Mouse (Mus musculus) hindbrain, embryonic 15.5 days (tissue): ENCODE measurements around the gene 5730596B20Rik. TPM values are rescaled to one million over a fixed set of nuclear protein-coding genes. Genes with fewer than 3 reads are reported as not detected.

ENCODE experiments used
- ATAC-seq: fragments of 200-750 bp; cut with Nextera tagmentation; 2 replicates; pipeline ENCODE4 v1.8.0; 2017; ENCODE audit warnings: low read depth, moderate number of reproducible peaks, moderate TSS enrichment; ENCODE audit not compliant: low FRiP score
- H3K27ac ChIP-seq: fragments of 300-500 bp; sonication (generic); replicated peaks from 2 replicates; pipeline ENCODE4 v1.5.1; 2015; ENCODE audit warnings: mild to moderate bottlenecking, inconsistent platforms
- H3K27me3 ChIP-seq: fragments of 300-500 bp; sonication (generic); 2 replicates; pipeline ENCODE4 v1.6.1; 2015; ENCODE audit warnings: control low read depth, inconsistent platforms
- H3K36me3 ChIP-seq: fragments of 300-500 bp; sonication (generic); 2 replicates; pipeline ENCODE4 v1.6.1; 2015; ENCODE audit warnings: control low read depth, inconsistent platforms
- H3K4me1 ChIP-seq: fragments of 300-500 bp; sonication (generic); replicated peaks from 2 replicates; pipeline ENCODE4 v1.6.1; 2015; ENCODE audit warnings: control low read depth, inconsistent platforms
- H3K4me2 ChIP-seq: fragments of 300-500 bp; sonication (generic); 2 replicates; pipeline ENCODE4 v1.6.1; 2015; ENCODE audit warnings: moderate library complexity, mild to moderate bottlenecking, inconsistent platforms
- H3K4me3 ChIP-seq: fragments of 300-500 bp; sonication (generic); 2 replicates; pipeline ENCODE4 v1.5.1; 2015; ENCODE audit warnings: mild to moderate bottlenecking, inconsistent platforms
- H3K9ac ChIP-seq: fragments of 300-500 bp; sonication (generic); 2 replicates; pipeline ENCODE4 v1.6.1; 2015; ENCODE audit warnings: inconsistent platforms
- H3K9me3 ChIP-seq: fragments of 300-500 bp; sonication (generic); 2 replicates; pipeline ENCODE4 v1.6.1; 2016; ENCODE audit warnings: control low read depth, inconsistent platforms
- WGBS: fragments of 180-500 bp; shearing (Covaris S2); methylation state at CpG from one replicate; pipeline ENCODE4 v1.1.7; 2015; 5-methylcytosine and 5-hydroxymethylcytosine counted together
- polyA plus RNA-seq: library from polyadenylated mRNA; unstranded; fragments of >200 nt; fragmentation: Nextera tagmentation; extraction: Ambion mirVana; gene quantifications from 2 replicates; pipeline ENCODE4 v1.2.1, GENCODE M21; 2015

The 5730596B20Rik gene
- polyA plus RNA-seq, 1 experiment from 2014 or later, result 4.3 TPM

DNA sequence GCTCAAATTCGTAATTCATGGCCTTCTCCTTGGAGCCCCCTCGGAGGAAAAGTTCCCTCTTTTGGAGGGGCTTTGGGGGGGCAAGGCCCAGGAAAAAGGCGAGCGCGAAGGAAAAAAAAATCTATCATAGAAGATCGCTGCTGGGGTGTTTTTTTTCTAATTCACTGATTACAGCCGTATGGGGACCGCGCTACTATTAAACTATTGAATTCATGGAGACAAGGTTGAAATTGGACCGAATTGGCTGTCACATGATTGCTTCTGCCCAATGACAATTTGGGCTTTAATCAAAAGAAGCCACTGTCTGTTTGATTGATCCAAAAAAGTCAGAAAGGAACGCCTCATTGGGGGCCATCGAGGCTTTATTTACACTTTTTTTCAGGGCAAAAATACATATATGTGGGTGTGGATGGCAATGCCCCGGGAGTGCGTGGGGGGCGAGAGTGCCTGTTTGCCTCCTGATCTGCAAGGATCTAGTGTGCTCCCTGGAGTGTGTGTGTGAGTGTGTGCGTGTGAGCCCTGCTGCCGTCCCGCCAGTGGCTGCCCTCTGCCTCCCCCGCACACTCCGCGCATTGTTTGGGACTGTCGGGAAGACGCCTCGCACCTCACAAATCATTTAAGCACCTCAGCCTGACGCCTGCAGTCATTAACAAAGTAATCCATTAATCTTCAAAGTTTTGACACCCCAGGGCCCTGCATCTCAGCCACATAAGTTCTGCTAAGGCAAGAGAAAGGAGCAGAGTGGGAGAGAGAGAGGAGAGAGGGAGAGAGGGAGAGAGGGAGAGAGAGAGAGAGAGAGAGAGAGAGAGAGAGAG, 12.5 kb upstream of the 5730596B20Rik start, which contains the start of gene Hoxa2:
Gene Hoxa2 (minus strand): TSS at position 206 of the 815 bp plus-strand sequence.
- Histone ChIP-seq H3K4me3 (peak within 1 kb of the TSS; percentile 87), H3K9me3 (no peaks in the 10 kb centered on the region), H3K36me3 (no peaks in the 10 kb centered on the region), H3K27ac (peak within 1 kb of the TSS; percentile 95), H3K9ac (peak within 1 kb of the TSS; percentile 68), H3K4me2 (peak within 1 kb of the TSS; percentile 97), H3K4me1 (peaks cover 11% of the 10 kb centered on the region), H3K27me3 (0 out of 2 replicates have a peak, but pooled peaks cover 2% of the 10 kb centered on the region)
- 2% methylated on average over 25 of the region's 25 CpGs for WGBS
- ATAC-seq, result peak; percentile 74

DNA sequence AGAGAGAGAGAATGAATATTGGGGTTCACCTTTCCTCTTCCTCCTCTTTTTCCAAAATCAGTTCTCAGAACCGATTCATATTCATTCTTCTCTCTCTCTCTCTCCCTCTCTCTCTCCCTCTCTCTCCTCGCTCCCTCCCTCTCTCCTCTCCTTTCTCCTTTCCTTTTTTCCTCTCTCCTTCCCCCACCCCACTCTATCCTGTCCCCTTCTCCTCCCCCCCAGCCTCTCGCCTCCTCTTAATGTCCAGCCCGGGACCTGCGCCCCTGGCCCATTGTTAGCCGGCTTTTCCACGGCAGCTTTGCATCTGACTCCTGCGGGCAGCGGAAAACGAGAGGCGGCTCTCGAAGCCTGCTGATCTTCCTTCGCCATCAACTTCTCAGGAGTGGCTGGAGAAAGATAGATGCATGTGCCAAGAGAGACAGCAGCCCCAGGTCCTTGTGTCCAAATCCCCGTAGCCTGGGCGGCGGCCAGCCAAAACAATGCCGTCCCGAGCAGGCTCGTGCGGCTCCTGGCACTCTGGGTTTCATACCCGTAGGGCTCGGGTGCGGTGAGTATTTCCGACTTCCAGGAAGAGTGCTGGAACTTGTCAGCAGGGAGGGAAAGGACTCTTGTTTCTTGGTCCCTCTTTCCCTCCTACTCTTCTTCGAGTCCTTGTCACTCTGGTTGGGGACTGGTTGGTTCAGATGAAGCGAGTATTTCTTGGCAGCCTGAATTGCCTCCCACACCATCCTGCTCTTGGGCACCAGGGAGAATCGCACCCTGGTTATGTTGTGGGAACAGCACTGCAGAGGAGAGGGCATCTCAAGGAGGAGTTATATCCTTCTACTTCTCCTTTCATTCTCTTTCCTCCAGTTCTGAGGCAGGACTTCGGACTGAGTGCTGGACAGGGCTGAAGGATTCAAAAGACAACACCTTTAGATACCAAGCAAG, 11.6 kb upstream of the 5730596B20Rik start:
- no peak for ATAC-seq
- WGBS, result under 1% methylated on average over 28 of the region's 28 CpGs
- H3K4me2 ChIP-seq, result peak overlapping the region; percentile 97
- peaks cover 12% of the 10 kb centered on the region for H3K4me1 ChIP-seq
- peak overlapping the region; percentile 95 for H3K27ac ChIP-seq
- H3K9me3 ChIP-seq, result no peaks in the 10 kb centered on the region
- peak overlapping the region; percentile 68 for H3K9ac ChIP-seq
- H3K4me3 ChIP-seq, result peak overlapping the region; percentile 87
- H3K36me3 ChIP-seq, result no peaks in the 10 kb centered on the region
- H3K27me3 ChIP-seq, result peaks cover 5% of the 10 kb centered on the region; the same call in 1 of the 2 replicates

DNA sequence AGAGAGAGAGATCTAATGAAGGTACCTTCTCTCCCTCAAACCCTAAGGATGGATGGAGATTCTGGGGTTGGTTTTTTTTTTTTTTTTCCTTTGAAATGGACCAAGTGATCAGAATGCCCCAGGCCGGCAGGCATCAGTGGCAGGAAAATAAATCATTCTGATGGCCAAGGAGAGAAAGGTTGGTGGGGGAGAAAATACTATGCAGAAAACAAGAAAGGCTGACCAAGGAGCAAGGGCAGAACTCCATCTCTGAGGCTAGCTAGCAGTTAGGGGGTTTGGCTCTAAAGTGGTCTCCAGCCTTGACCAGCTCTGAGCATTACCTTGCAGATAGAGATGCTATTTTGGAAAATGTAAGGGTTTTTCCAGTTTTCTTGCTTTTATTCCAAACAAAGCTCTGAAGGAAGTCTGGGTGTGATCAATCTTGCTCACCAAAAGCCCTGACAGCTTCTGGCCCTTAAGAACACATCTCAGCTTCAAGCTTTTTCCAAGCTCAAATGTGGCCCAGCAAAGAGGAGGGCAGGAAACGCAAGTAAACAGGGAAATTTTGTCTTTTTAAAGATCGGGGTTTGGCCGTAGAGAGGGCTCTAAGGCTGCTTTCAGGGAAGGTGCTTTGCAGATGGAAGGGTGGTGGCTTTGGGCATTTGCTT, 10.7 kb upstream of the 5730596B20Rik start:
- Histone ChIP-seq H3K4me2 (peak overlapping the region; percentile 97), H3K9ac (peak overlapping the region; percentile 68), H3K27ac (peak overlapping the region; percentile 95), H3K4me3 (peak overlapping the region; percentile 87), H3K27me3 (peaks cover 11% of the 10 kb centered on the region; the same call in 1 of the 2 replicates), H3K4me1 (peaks cover 20% of the 10 kb centered on the region), H3K9me3 (no peaks in the 10 kb centered on the region), H3K36me3 (no peaks in the 10 kb centered on the region)
- 4% methylated on average over 4 of the region's 4 CpGs for WGBS
- no peak for ATAC-seq

DNA sequence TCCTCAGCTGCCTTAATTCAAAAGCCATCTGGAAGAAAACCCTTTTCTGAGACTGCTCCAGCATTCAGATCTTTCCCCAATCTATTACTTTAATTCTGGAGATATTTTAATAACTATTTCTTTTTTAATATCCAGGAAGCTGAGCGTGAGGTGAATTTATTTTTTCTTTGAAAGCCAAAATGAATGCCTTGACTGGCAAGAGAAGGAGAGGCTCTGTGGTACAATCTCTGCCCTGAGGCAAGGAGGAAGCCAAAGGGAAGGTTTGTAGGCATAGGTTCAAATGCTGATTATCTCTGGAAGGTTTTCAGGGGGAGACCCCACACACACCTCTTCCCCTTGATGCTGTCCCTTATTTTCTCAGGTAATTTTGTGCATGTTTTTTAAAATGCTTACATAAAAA, 10.1 kb upstream of the 5730596B20Rik start:
- ATAC-seq, result no peak
- Histone ChIP-seq H3K27me3 (peaks cover 11% of the 10 kb centered on the region; the same call in 1 of the 2 replicates), H3K4me1 (peaks cover 26% of the 10 kb centered on the region), H3K27ac (peak overlapping the region; percentile 95), H3K4me2 (peak overlapping the region; percentile 97), H3K9me3 (no peaks in the 10 kb centered on the region), H3K9ac (peak overlapping the region; percentile 68), H3K36me3 (no peaks in the 10 kb centered on the region), H3K4me3 (peak overlapping the region; percentile 87)
- WGBS, result 6% methylated on average over 1 of the region's 1 CpGs

DNA sequence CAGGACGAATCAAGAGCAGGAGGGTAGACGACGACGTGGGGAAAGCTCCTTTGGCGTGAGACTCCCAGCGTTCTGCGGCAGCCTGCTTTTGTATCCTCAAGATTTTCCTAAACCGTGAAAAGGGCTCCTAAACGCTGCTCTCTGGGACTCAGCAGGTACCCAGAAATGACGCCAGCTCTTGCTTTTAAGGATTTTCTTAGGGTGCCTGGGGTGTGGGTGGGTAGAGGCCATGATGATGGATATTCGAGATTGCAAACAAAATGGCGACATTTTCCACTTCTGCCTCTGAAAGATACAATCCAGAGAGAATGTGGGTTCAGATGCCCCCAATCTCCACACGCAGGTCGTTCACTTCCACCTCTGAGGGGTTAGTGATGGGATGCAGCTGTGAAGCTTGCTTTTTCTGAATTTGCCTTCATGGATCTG, 9.5 kb upstream of the 5730596B20Rik start:
- H3K4me2 ChIP-seq, result peak overlapping the region; percentile 97
- peak overlapping the region; percentile 87 for H3K4me3 ChIP-seq
- peaks cover 31% of the 10 kb centered on the region for H3K4me1 ChIP-seq
- peak overlapping the region; percentile 68 for H3K9ac ChIP-seq
- peaks cover 14% of the 10 kb centered on the region; the same call in 1 of the 2 replicates for H3K27me3 ChIP-seq
- 2% methylated on average over 14 of the region's 14 CpGs for WGBS
- ATAC-seq, result no peak
- peak overlapping the region; percentile 95 for H3K27ac ChIP-seq
- no peaks in the 10 kb centered on the region for H3K9me3 ChIP-seq
- H3K36me3 ChIP-seq, result no peaks in the 10 kb centered on the region

DNA sequence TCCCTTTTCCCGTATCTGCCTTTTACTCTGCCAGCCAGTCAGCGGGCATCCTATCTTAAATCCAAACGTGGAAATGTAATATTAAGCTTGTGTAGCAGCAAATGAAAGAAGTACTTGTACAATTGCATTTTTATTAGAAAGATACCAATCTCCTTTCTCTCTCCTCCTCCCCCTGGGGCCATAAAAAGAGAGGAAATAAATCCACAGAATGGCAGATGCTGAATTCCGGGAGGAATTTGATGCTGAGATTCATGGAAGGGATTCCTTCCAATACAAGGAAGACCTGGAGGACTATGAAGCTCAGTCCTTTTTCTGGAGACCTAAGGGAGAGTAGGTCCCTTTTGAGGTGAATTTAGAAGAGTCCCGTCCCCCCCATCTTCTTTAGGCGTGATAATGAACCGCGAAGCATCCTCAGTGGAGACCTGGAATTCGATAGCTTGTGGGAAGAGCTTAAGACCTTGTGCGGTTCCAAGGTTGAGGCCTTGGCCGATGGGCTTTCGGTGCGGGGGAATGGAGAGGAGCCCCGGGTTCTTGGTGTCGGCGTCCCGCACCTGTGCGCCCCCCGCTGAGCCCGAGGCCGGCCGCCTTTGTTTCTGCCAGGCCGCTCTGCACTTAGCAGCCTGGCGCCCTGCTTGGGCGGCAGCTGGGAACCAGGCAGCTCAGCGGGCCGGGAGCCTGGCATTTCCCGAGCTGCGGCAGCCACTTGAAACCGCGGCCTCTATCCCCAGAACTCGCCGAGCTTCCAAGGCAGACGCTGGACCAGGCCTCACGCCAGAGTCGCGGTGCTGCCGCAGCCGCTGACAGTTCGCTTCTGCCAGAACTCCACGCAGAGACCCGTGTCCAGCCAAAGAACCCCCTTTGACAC, 8.9 kb upstream of the 5730596B20Rik start:
- Histone ChIP-seq H3K4me1 (peaks cover 34% of the 10 kb centered on the region), H3K27me3 (peaks cover 12% of the 10 kb centered on the region; the same call in 1 of the 2 replicates), H3K4me2 (peak overlapping the region; percentile 97), H3K36me3 (no peaks in the 10 kb centered on the region), H3K27ac (peak overlapping the region; percentile 95), H3K9me3 (no peaks in the 10 kb centered on the region), H3K4me3 (peak overlapping the region; percentile 87), H3K9ac (peak overlapping the region; percentile 68)
- WGBS, result 2% methylated on average over 42 of the region's 42 CpGs
- ATAC-seq, result no peak

DNA sequence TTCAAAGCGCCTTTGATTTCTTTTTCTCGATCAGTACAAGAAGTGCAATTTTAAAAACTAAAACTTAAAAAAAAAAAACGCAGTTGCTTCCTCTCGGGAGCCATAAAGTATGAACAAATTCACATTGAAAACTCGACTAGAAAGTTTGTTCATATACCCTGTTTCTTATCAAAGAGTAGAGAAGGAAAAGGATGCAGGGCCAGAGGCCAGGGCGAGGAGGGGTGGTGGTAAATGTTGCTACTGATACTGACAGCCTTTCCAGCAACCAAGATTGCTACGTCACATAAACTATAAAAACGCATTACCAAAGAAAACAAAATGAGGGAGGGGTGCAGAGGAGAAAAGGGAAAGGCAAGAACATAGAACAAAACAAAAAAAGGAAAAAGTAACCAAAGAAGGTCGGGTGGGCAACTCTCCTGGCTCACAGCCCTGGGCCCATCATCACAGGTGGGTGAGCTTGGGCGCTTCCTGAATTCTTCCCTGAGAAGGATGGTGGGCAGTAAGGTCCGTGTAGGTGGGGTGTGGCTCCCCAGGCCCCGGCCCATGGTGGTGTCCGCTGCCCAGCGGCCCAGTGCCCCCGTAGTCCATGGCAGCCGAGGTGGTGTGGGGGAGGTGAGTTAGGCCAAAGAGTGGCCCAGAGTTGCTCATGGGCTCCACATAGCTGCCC, 7.7 kb upstream of the 5730596B20Rik start:
- peak overlapping the region; percentile 68 for H3K9ac ChIP-seq
- no peaks in the 10 kb centered on the region for H3K9me3 ChIP-seq
- H3K4me2 ChIP-seq, result peak overlapping the region; percentile 97
- no peaks in the 10 kb centered on the region for H3K36me3 ChIP-seq
- H3K27me3 ChIP-seq, result peaks cover 12% of the 10 kb centered on the region; the same call in 1 of the 2 replicates
- H3K4me1 ChIP-seq, result peaks cover 37% of the 10 kb centered on the region
- ATAC-seq, result no peak
- peak overlapping the region; percentile 51 for H3K4me3 ChIP-seq
- peak overlapping the region; percentile 95 for H3K27ac ChIP-seq
- WGBS, result 7% methylated on average over 16 of the region's 16 CpGs

DNA sequence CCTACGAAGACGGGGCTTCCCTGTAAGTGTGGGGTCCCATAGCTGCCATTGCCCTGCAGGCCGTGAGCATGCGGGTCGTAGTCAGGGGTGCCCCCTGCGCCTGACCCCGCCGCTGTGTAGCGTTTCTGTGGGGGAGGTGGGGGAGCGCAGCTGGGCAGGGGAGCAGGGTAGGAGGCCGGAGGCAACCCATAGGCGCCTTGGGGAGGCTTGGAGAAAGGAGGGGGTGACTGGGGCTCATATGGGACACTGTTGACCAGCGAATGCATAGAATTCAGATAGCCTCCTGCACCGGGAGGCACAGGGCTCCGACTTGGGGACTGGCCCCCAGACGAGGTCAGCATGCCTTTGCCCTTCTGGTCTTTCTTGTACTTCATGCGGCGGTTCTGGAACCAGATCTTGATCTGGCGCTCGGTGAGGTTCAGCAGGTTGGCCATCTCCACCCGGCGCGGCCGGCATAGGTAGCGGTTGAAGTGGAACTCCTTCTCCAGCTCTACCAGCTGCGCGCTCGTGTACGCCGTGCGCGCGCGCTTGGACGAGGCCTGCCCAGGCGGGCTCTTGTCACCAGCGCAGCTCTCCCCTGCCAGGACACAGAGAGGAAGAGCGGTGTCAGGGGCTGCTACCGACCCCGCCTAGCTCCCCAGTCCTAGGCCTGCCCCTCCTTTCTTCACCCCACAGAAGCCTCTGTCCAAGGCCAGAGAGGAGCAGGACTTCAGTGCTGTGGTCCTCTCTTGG, 7.0 kb upstream of the 5730596B20Rik start:
- H3K4me2 ChIP-seq, result peak overlapping the region; percentile 97
- no peaks in the 10 kb centered on the region for H3K36me3 ChIP-seq
- WGBS, result under 1% methylated on average over 40 of the region's 40 CpGs
- peaks cover 37% of the 10 kb centered on the region for H3K4me1 ChIP-seq
- peak overlapping the region; percentile 68 for H3K9ac ChIP-seq
- peak overlapping the region; percentile 51 for H3K4me3 ChIP-seq
- 0 out of 2 replicates have a peak, but pooled peaks have one; percentile 2 for ATAC-seq
- peaks cover 12% of the 10 kb centered on the region; the same call in 1 of the 2 replicates for H3K27me3 ChIP-seq
- H3K27ac ChIP-seq, result peak overlapping the region; percentile 95
- no peaks in the 10 kb centered on the region for H3K9me3 ChIP-seq

DNA sequence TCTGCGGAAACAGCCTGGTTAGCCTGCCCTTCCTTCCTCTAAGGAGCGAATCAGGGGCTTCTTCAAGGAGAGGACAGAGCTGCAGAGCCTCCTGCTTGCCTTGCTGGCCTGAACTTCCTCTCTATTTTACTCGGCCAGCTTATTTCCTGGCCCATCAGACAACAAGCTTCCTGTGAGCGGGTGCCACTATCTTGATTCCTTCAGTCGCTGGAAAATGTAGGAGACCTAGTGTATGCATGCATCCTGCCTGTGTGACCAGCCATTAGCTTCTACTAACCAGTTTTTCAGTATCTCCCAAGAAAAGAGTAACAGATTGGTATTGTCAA, 6.4 kb upstream of the 5730596B20Rik start:
- Histone ChIP-seq H3K4me3 (peak overlapping the region; percentile 51), H3K4me1 (peaks cover 37% of the 10 kb centered on the region), H3K9me3 (no peaks in the 10 kb centered on the region), H3K9ac (peak overlapping the region; percentile 68), H3K27me3 (peaks cover 12% of the 10 kb centered on the region; the same call in 1 of the 2 replicates), H3K36me3 (no peaks in the 10 kb centered on the region), H3K4me2 (peak overlapping the region; percentile 97), H3K27ac (peak overlapping the region; percentile 95)
- ATAC-seq, result no peak
- WGBS, result 7% methylated on average over 5 of the region's 5 CpGs

DNA sequence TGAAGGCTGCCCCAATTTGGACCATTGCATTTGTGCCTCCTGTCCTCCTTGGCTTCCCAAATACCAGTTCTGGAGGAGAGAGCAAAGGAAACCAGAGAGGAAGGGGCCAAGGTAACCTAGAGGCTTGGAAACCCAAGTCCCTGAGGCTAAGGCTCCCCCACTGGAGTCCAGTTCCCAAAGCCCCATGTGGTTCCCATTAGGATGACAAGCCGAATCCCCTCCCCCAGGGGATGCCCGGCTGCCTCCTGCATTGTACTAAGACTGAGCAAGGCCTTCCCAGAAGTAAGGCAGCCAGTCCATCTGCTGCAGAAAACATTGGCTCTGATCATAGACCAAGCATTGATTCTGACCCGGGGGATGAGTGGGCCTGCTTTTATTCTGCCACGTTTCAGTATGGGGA, 6.0 kb upstream of the 5730596B20Rik start:
- peak overlapping the region; percentile 97 for H3K4me2 ChIP-seq
- H3K27ac ChIP-seq, result peak overlapping the region; percentile 95
- 7% methylated on average over 4 of the region's 4 CpGs for WGBS
- H3K9ac ChIP-seq, result peak overlapping the region; percentile 68
- peaks cover 12% of the 10 kb centered on the region; the same call in 1 of the 2 replicates for H3K27me3 ChIP-seq
- peak overlapping the region; percentile 51 for H3K4me3 ChIP-seq
- H3K4me1 ChIP-seq, result peaks cover 37% of the 10 kb centered on the region
- no peak for ATAC-seq
- no peaks in the 10 kb centered on the region for H3K9me3 ChIP-seq
- H3K36me3 ChIP-seq, result no peaks in the 10 kb centered on the region
